Mouse (Mus musculus) liver, embryonic 14.5 days (tissue): Measurements from ENCODE around the gene Stx8.

ENCODE experiments used
- CTCF ChIP-seq: IDR thresholded peaks from 2 replicates; pipeline ENCODE4 v1.5.1; 2016; ENCODE audit warnings: antibody characterized with exemption, low read depth, control low read depth
- EP300 ChIP-seq: IDR thresholded peaks from 2 replicates; pipeline ENCODE4 v1.6.1; 2016; ENCODE audit warnings: antibody characterized with exemption, low read depth

DNA sequence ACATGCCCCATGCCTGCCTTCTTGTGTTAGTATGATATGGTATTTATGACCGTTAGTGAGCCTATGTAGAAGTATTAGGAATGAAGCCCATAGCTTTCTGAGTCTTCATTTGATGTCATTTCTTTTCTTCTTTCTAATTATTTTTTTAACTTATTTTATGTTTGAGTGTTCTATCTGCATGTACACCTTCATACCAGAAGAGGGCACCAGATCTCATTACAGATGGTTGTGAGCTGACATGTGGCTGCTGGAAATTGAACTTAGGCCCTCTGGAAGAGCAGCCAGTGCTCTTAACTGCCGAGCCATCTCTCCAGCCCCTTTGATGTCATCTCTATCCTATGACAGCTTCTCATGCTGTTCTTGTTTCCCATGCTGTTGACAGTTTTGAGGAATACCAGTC is 115.0 kb downstream of the Stx8 start:
- TF ChIP-seq CTCF (peak; percentile 25; the same call in 1 of the 2 replicates), EP300 (no peak)
